Mouse (Mus musculus): Measurements from ENCODE around the gene Gm4969. TPM values are rescaled to one million over a fixed set of nuclear protein-coding genes. Genes with fewer than 3 reads are reported as not detected.

The Gm4969 gene
- polyA plus RNA-seq, 1 experiment from 2014 or later, result 4.5 TPM

DNA sequence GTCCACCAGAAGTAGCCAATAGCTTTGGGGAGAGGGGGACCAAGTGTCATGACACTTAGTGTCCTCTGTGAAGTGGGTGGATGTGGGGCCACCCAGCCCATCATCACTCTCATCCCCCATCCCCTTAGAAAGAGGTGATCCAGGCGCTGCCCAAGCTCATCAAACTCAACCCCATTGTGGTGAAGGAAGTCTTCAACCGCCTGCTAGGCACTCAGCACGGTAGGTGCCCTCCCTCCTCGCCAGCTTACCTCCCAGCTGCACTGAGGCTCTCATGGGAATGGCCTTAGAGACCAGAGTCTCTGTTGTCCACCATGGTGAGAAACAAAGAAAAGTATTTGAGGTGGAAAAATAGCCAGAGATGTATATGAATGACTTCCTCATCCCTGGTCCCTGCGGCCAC, 68.9 kb downstream of the Gm4969 start:
- 88% methylated on average over 5 of the region's 5 CpGs for WGBS
- no peak overlapping the region for H3K4me2 ChIP-seq (replicated peaks; ENCODE audit: low read depth, low read length)
- no peaks in the 10 kb centered on the region for H3K9me3 ChIP-seq (ENCODE audit: control insufficient read depth, low read length)
- no peak overlapping the region for H3K27ac ChIP-seq (ENCODE audit: low read depth, low read length)
- H3K36me3 ChIP-seq (ENCODE audit: control insufficient read depth, insufficient read depth, low read length), result peaks cover 83% of the 10 kb centered on the region
- H3K4me1 ChIP-seq (ENCODE audit: control insufficient read depth, insufficient read depth, low read length), result no peaks in the 10 kb centered on the region
- H3K9ac ChIP-seq (ENCODE audit: low read depth, low read length), result no peak overlapping the region
- H3K4me3 ChIP-seq (ENCODE audit: low read length), result no peak overlapping the region
- no peak for ATAC-seq (ENCODE audit: low FRiP score, low TSS enrichment)
- no peaks in the 10 kb centered on the region for H3K27me3 ChIP-seq (ENCODE audit: control insufficient read depth, insufficient read depth, low read length)

Small RNA genes lying within 50 kb of the gene (microRNA-seq; reads per million reads assigned to microRNA genes)
- not detected for gene Mir3100

Other genes starting within 250 kb of the Gm4969 start
- 0.77 and 1.1 TPM in 2 replicates for gene Pglyrp1, start 247.0 kb downstream of the Gm4969 start, polyA plus RNA-seq (2014; fragmentation: Nextera tagmentation; extraction: Ambion mirVana)
- gene Ccdc61, start 208.0 kb downstream of the Gm4969 start, polyA plus RNA-seq (2014; fragmentation: Nextera tagmentation; extraction: Ambion mirVana), result 21.0 and 21.4 TPM in 2 replicates
- gene Nova2, start 192.5 kb downstream of the Gm4969 start, polyA plus RNA-seq (2014; fragmentation: Nextera tagmentation; extraction: Ambion mirVana), result 0.96 and 1.1 TPM in 2 replicates
- not detected in 2 replicates for gene Nanos2, start 131.0 kb downstream of the Gm4969 start, polyA plus RNA-seq (2014; fragmentation: Nextera tagmentation; extraction: Ambion mirVana)
- 3.9 and 4.9 TPM in 2 replicates for gene Mypop, start 127.1 kb downstream of the Gm4969 start, polyA plus RNA-seq (2014; fragmentation: Nextera tagmentation; extraction: Ambion mirVana)
- 28.6 and 30.3 TPM in 2 replicates for gene Irf2bp1, start 114.3 kb downstream of the Gm4969 start, polyA plus RNA-seq (2014; fragmentation: Nextera tagmentation; extraction: Ambion mirVana)
- not detected in 2 replicates for gene Foxa3, start 94.8 kb downstream of the Gm4969 start, polyA plus RNA-seq (2014; fragmentation: Nextera tagmentation; extraction: Ambion mirVana)
- gene Sympk, start 94.0 kb downstream of the Gm4969 start, polyA plus RNA-seq (2014; fragmentation: Nextera tagmentation; extraction: Ambion mirVana), result 26.7 and 39.4 TPM in 2 replicates
- gene Rsph6a, start 63.7 kb downstream of the Gm4969 start, polyA plus RNA-seq (2014; fragmentation: Nextera tagmentation; extraction: Ambion mirVana), result not detected in 2 replicates
- gene Dmwd, start 42.1 kb downstream of the Gm4969 start, polyA plus RNA-seq (2014; fragmentation: Nextera tagmentation; extraction: Ambion mirVana), result 20.5 and 23.2 TPM in 2 replicates
- 12.1 and 14.9 TPM in 2 replicates for gene Dmpk, start 34.5 kb downstream of the Gm4969 start, polyA plus RNA-seq (2014; fragmentation: Nextera tagmentation; extraction: Ambion mirVana)
- 13.3 and 13.6 TPM in 2 replicates for gene Six5, start 23.8 kb downstream of the Gm4969 start, polyA plus RNA-seq (2014; fragmentation: Nextera tagmentation; extraction: Ambion mirVana)
- gene Fbxo46, start 1.5 kb upstream of the Gm4969 start, polyA plus RNA-seq (2014; fragmentation: Nextera tagmentation; extraction: Ambion mirVana), result 5.7 and 10.0 TPM in 2 replicates
- gene Qpctl, start 30.9 kb upstream of the Gm4969 start, polyA plus RNA-seq (2014; fragmentation: Nextera tagmentation; extraction: Ambion mirVana), result 8.9 and 12.8 TPM in 2 replicates
- gene Snrpd2, start 31.4 kb upstream of the Gm4969 start, polyA plus RNA-seq (2014; fragmentation: Nextera tagmentation; extraction: Ambion mirVana), result 155 and 205 TPM in 2 replicates
- 0.31 and 0.45 TPM in 2 replicates for gene Gipr, start 47.8 kb upstream of the Gm4969 start, polyA plus RNA-seq (2014; fragmentation: Nextera tagmentation; extraction: Ambion mirVana)
- 2.8 and 5.7 TPM in 2 replicates for gene Eml2, start 58.1 kb upstream of the Gm4969 start, polyA plus RNA-seq (2014; fragmentation: Nextera tagmentation; extraction: Ambion mirVana)
- 2.4 and 3.4 TPM in 2 replicates for gene Gpr4, start 94.2 kb upstream of the Gm4969 start, polyA plus RNA-seq (2014; fragmentation: Nextera tagmentation; extraction: Ambion mirVana)
- 33.3 and 44.6 TPM in 2 replicates for gene Opa3, start 110.0 kb upstream of the Gm4969 start, polyA plus RNA-seq (2014; fragmentation: Nextera tagmentation; extraction: Ambion mirVana)
- 54.2 and 56.5 TPM in 2 replicates for gene Vasp, start 153.4 kb upstream of the Gm4969 start, polyA plus RNA-seq (2014; fragmentation: Nextera tagmentation; extraction: Ambion mirVana)
- gene Ppm1n, start 161.7 kb upstream of the Gm4969 start, polyA plus RNA-seq (2014; fragmentation: Nextera tagmentation; extraction: Ambion mirVana), result not detected in 2 replicates
- gene Rtn2, start 164.3 kb upstream of the Gm4969 start, polyA plus RNA-seq (2014; fragmentation: Nextera tagmentation; extraction: Ambion mirVana), result 5.4 and 5.7 TPM in 2 replicates
- 0.14 and 0.20 TPM in 2 replicates for gene Fosb, start 191.7 kb upstream of the Gm4969 start, polyA plus RNA-seq (2014; fragmentation: Nextera tagmentation; extraction: Ambion mirVana)
- 95.2 and 102 TPM in 2 replicates for gene Ercc1, start 226.4 kb upstream of the Gm4969 start, polyA plus RNA-seq (2014; fragmentation: Nextera tagmentation; extraction: Ambion mirVana)
- gene Cd3eap, start 241.1 kb upstream of the Gm4969 start, polyA plus RNA-seq (2014; fragmentation: Nextera tagmentation; extraction: Ambion mirVana), result 21.9 and 26.8 TPM in 2 replicates
- 5.4 and 7.8 TPM in 2 replicates for gene Ppp1r13l, start 241.4 kb upstream of the Gm4969 start, polyA plus RNA-seq (2014; fragmentation: Nextera tagmentation; extraction: Ambion mirVana)

All from kidney, embryonic 14.5 days (tissue).